Mouse (Mus musculus) heart, postnatal 25 days (tissue): Measurements from ENCODE around the gene Zbtb32. TPM values are rescaled to one million over a fixed set of nuclear protein-coding genes. Genes with fewer than 3 reads are reported as not detected.

Source experiments
- DNase-seq: peaks from one replicate; pipeline ENCODE4 v3.0.0; 2022; ENCODE audit warnings: low spot score
- intact Hi-C: fragments of 180-260 bp; cut with DNase I; formaldehyde crosslinking; loops from one replicate; pipeline ENCODE4 v1.15.1; 2025
- total RNA-seq, 2 experiments: library from RNA; stranded (reverse); gene quantifications; 2 replicates each; pipeline ENCODE4 v1.2.3; 2021

Zbtb32 gene
- total RNA-seq, 2 experiments from 2014 or later, result not detected

- DNase-seq, result no peak
- intact Hi-C loops, result loop anchor here (2.0 kb wide), 1 partner anchor 14 kb away; no protein-coding TSS in a partner anchor
Observed at GRCm38 (mm10) chr7:30604424-30604823, 5.7 kb upstream of the Zbtb32 start.

- intact Hi-C loops, result no loop called here
- DNase-seq, result no peak
Observed at GRCm38 (mm10) chr7:30602583-30602982, 3.9 kb upstream of the Zbtb32 start.

GRCm38 (mm10) chr7:30600651-30601050, 1.9 kb upstream of the Zbtb32 start:
- DNase-seq, result no peak
- intact Hi-C loops, result no loop called here

- intact Hi-C loops, result no loop called here
- peak; percentile 70 for DNase-seq
Observed at GRCm38 (mm10) chr7:30599933-30600353, 1.2 kb upstream of the Zbtb32 start.

GRCm38 (mm10) chr7:30596811-30597210, 1.9 kb downstream of the Zbtb32 start:
- no peak for DNase-seq
- intact Hi-C loops, result no loop called here

- no peak for DNase-seq
- intact Hi-C loops, result no loop called here
Observed at GRCm38 (mm10) chr7:30596093-30596492, 2.6 kb downstream of the Zbtb32 start.

GRCm38 (mm10) chr7:30594510-30595024, 4.1 kb downstream of the Zbtb32 start:
- no peak for DNase-seq
- intact Hi-C loops, result loop anchor here (5.0 kb wide), 1 partner anchor 268 kb away; the partner anchor contains the start of gene Ffar1

GRCm38 (mm10) chr7:30593579-30594509, 4.9 kb downstream of the Zbtb32 start:
- no peak for DNase-seq
- intact Hi-C loops, result loop anchor here (5.0 kb wide), 1 partner anchor 268 kb away; the partner anchor contains the start of gene Ffar1

GRCm38 (mm10) chr7:30592772-30593423, 5.8 kb downstream of the Zbtb32 start:
- DNase-seq, result no peak
- intact Hi-C loops, result loop anchor here (5.0 kb wide), 1 partner anchor 269 kb away; the partner anchor contains the start of gene Ffar1

GRCm38 (mm10) chr7:30591605-30591951, 7.1 kb downstream of the Zbtb32 start:
- no peak for DNase-seq
- intact Hi-C loops, result loop anchor here (2.0 to 5.0 kb wide), 2 partner anchors 13 to 271 kb away; partner anchors contain the start of gene Ffar1

GRCm38 (mm10) chr7:30590927-30591604, 7.6 kb downstream of the Zbtb32 start:
- no peak for DNase-seq
- intact Hi-C loops, result loop anchor here (2.0 to 5.0 kb wide), 2 partner anchors 14 to 271 kb away; partner anchors contain the start of gene Ffar1

- intact Hi-C loops, result loop anchor here (1.0 to 10.0 kb wide), 5 partner anchors 15 to 365 kb away; partner anchors contain the start of genes Ffar1 and Usf2
- DNase-seq, result peak; percentile 63
Observed at GRCm38 (mm10) chr7:30589435-30590301, 9.0 kb downstream of the Zbtb32 start.

GRCm38 (mm10) chr7:30588676-30589434, 9.9 kb downstream of the Zbtb32 start, which contains the start of gene Kmt2b:
TSS of gene Kmt2b (minus strand) at chr7:30588726.
- peak; percentile 97 for DNase-seq
- intact Hi-C loops, result loop anchor here (1.0 to 10.0 kb wide), 3 partner anchors 24 to 366 kb away; partner anchors contain the start of gene Usf2

- intact Hi-C loops, result loop anchor here (5.0 to 10.0 kb wide), 2 partner anchors 79 to 367 kb away; partner anchors contain the start of gene Usf2
- DNase-seq, result peak; percentile 16
Observed at GRCm38 (mm10) chr7:30587842-30588667, 10.7 kb downstream of the Zbtb32 start.

- DNase-seq, result no peak
- intact Hi-C loops, result loop anchor here (1.0 to 10.0 kb wide), 3 partner anchors 21 to 368 kb away; partner anchors contain the start of genes Igflr1 and Usf2
Observed at GRCm38 (mm10) chr7:30586455-30587020, 12.2 kb downstream of the Zbtb32 start.

- intact Hi-C loops, result loop anchor here (5.0 to 10.0 kb wide), 2 partner anchors 82 to 370 kb away; partner anchors contain the start of gene Usf2
- DNase-seq, result no peak
Observed at GRCm38 (mm10) chr7:30585170-30585569, 13.5 kb downstream of the Zbtb32 start.
